Mouse (Mus musculus) 416B (cell line): ENCODE measurements around the gene Ctc1.

Source experiments
- DNase-seq: peaks from one replicate; pipeline ENCODE4 v3.0.0; 2011; ENCODE audit warnings: low read depth

Gene Ctc1

DNA sequence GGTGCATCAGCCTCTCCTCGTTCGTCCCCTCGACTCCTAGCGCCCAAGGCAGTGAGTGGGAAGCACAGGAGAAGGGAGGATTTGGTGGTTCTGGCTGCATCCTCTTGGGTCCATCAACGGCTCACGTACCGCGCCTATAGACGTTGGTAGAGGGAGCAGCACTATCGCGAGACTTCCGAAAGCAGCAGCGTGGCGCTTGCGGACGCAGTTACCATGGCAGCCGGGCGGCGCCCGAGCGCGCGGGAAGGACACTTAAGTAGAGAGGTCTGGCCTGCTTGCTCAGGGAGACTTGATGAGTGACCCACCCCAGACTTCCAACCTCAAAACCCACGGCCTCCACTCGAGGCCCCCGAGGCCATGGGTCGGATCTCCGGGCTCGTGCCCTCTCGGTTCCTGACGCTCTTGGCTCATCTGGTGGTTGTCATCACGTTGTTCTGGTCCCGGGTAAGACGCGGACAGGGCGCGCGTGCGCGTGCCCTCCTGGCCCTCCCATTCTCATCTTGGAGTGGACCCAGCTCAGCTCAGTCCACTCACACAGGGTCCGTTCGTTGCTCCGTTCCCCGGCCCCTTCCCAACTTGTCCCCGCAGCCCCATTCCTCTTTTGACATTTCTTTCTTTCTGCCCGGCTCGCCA is 55.0 kb downstream of the Ctc1 start, which contains the start of gene Tmem107:
Tmem107 (plus strand) TSS at position 217 of the 633 bp plus-strand sequence.
- DNase-seq, result peak; percentile 97

DNA sequence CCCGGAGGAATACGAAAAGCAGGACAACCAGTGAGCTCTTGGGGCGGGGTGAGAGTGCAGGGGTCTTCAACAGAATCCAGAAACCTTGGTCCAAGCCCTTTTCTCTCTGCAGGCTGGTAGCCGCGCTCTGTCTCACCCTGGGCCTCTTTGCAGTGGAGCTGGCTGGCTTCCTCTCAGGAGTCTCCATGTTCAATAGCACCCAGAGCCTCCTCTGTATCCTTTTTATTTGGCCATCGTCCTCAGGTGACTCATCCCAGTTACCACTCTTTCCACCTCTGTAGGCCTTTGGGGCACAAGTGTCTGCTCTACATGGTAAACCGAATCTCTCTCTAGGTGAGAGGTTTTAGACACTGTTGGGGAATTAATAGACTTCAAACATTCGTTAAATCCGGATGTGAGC is 55.6 kb downstream of the Ctc1 start:
- no peak for DNase-seq

DNA sequence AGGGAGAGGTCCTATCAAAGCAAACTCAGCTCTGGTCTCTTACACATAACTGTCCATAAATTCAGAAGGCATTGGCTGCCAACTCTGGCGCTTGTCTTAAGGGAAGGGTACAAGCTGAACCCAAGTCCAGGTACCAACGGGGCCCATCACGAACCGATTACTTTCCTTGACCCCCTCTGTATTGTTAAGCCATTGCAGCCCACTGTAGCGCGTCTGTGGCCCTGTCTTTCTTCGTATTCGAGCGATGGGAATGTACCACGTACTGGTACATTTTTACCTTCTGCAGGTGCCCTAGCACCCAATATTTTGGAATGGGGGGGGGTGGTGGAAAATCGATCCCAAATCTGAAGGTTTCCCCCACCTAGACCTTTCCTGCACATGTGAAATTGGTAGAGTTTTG is 56.5 kb downstream of the Ctc1 start:
- no peak for DNase-seq

DNA sequence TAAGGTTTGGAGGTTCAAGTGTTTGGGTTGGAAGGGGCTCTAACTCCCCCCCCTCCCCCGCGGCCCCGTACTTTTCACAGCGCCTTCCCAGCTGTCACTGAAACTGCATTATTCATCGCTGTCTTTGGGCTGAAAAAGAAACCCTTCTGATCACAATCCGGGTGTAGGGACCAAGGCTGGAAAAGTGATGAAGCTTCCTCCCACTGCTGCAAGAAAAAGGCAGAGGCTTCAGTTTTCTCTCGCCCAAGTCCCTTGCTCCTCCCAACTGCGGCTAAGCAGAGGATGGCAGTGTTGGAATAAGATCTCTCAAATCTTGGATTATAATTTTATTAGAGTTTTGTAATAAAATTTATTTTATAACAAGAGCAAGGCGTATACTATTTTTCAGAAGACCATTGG is 57.0 kb downstream of the Ctc1 start:
- DNase-seq, result no peak

DNA sequence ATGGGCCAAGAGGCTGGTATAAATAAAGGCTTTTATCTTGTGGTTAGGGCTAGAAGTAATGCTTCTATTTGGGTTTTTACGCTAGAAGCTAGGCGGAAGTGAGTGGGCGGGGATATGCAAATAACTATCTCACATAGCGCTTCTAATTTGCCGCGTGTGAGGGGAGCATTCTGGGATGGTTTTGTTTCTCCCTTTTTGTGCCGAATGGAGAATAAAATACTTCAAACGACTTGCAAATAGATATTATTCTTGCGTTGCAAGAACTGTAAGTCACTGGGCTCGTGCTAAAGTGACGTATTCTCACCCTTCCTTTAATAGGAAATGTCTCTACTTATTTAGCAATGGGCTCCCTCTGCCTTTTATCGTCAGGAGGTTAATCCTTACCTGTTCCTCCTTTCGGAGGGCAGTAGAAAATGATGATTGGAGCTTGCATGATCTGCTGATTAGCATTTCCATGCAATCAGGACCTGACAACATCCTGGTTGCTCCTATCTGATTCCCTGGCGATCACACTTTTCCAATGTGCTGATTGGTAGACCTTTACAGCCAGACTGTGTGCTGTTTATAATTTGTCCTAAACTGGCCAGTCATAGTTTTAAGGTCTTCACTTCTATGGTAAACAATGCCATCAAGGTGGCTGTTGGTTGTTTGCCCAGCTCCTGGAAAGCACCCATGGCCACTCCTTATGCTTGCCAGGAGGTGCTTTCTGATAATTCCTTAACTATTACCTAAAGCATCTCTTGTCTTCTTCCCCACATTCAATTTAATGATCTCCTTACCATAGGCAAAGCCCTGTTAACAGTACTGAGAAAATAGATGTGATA is 57.6 kb downstream of the Ctc1 start:
- DNase-seq, result peak; percentile 99

DNA sequence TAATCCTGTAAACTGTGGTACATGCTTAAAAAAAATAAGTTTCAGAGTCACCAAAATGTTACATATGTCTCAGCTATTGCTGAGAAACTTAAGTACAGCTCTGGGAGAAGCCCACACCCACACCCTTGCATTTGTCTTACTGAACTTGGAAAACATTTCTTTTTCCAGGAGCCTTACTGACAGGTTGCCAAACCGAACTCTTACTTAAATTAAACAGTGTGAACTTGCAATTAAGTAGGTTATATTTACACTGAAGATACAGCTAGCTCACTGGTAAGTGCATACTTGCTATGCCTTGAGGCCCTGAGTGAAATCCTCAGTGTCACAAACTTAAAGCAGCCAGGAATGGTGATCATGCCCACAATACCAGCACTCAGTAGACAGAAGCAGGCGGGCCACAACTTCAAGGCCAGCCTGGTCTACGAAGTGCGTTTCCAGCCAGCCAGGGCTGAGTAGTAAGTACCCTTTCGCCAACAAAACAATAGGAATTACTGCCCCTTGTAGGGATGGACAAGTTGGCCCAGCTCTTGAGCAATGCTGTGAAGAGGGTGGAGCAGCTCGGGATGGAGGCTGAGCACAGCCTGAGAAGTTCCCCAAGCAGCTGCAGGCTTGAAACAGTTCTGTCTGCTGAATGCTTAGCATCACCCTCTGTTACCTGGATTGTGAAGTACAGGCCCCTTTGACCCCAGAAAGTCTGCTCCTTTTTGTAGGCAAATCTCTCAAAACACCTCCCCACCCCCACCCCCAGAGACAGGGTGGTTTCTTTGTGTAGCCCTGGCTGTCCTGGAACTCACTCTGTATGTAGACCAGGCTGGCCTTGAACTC is 58.5 kb downstream of the Ctc1 start:
- peak; percentile 26 for DNase-seq

DNA sequence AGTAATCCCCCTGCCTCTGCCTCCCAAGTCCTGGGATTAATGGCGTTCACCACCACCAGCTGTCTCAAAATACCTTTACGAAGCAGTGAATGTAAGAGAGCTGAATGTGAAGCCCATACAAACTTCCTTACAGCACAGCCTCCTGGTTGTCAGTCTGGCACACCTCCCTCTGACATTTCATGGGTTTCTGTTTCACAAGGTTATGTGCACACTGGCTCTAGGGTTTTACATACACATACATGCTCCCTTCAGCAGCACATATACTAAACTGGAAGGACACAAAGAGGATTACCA is 59.0 kb downstream of the Ctc1 start:
- peak; percentile 17 for DNase-seq

DNA sequence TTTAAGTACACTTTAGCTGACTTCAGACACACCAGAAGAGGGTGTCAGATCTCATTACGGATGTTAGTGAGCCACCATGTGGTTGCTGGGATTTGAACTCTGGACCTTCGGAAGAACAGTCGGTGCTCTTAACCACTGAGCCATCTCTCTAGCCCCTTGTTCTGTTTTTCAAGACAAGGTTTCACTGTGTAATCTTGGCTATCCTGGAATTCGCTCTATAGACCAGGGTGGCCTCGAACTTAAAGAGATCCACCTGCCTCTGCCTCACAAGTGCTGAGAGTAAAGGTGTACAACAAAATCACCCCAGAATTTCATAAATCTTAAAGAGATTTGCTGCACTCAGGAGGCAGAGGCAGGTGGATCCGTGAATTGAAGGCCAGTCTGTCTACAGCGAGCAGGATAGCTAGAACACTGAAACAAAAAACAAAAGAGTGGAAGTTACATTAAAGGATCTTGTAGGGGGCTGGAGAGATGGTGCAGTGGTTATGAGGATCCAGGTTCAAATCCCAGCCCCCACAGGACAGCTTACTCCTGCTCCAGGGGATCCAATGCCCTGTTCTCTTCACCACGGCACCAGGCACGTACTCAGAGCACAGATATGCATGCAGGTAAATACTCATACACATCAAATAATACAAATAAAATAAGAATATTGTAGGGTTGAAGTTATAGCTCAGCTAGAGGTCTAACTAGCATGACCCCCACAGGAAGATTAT is 60.2 kb downstream of the Ctc1 start:
- DNase-seq, result peak; percentile 54

DNA sequence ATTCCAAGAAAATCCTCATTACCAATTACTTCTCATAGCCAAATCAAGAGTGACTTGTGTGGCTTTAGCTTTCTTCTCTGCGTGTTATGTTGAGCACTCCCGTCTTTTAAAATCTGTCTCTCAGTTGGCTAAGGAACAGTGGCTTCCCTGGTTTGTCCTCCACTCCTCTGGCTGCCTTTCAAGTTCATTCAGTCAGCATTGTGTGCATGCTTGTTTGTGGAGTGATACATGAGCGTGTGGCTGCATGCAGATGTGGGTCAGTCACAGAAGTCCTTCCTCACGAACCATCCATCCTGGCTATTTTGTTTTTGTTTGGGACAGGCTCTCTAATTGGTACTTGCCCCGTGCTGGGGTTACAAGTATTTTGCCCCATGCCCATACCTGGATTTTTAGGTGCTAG is 60.9 kb downstream of the Ctc1 start:
- no peak for DNase-seq

DNA sequence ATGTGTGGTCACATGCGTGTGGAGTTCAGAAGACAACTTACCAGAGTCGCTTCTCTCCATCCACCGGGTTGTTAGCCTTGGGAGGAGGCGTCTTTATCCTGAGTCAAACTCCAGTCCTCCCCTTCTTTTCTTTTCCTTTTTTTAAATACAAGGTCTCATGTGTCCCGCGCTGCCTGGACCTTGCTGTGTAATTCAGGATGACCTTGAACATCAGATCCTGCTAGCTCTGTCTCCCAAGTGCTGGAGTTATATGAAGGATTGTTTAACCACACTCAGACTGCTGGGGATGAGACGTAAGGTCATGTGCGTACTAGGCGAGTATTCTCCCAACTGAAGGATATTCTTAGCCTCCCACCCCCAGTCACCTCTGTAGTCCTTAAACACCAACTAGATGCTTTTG is 61.6 kb downstream of the Ctc1 start:
- DNase-seq, result no peak

DNA sequence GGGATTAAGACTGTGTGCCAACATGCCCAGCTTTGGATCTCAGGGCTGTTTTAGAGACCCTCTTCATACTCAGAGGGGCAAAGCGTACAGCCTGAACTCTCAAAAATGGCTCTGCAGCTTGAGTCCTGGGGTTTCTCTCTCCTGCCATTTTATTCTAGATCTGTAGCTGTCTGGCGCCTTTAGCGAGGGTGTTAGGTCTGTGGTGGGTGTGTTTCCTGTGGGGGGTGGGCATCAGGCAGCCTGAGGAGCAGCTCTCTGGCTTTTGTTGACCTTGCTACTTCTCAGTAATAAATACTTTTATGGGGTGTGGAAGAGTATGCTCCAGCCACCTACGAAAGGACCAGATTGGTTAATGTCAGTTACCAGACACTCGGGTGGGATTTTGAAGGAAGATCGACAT is 62.3 kb downstream of the Ctc1 start:
- DNase-seq, result peak; percentile 20

DNA sequence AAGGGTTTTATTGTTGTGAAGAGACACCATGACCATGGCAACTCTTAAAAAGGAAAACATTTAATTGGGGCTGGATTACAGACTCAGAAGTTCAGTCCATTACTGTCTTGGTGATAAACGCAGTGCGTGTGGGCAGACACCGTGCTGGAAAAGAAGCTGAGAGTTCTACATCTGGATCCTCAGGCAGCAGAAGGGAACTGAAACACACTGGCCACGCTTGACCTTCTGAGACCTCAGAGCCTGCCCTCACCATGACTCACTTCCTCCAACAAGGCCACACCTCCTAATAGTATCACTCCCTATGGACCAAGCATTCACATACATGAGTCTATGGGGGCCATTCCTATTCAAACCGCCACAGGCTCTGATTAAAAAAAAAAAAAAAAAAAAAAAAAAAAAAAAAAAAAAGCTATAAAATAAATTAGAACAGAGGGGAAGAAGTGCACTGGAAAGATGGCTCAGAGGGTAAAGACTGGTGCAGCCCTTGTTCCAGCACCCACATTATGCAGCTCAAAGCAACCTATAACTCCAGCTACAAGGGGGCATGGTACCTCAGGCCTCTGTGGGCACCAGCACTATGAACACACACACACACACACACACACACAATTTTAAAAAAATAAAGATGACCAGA is 63.2 kb downstream of the Ctc1 start:
- DNase-seq, result peak; percentile 93

DNA sequence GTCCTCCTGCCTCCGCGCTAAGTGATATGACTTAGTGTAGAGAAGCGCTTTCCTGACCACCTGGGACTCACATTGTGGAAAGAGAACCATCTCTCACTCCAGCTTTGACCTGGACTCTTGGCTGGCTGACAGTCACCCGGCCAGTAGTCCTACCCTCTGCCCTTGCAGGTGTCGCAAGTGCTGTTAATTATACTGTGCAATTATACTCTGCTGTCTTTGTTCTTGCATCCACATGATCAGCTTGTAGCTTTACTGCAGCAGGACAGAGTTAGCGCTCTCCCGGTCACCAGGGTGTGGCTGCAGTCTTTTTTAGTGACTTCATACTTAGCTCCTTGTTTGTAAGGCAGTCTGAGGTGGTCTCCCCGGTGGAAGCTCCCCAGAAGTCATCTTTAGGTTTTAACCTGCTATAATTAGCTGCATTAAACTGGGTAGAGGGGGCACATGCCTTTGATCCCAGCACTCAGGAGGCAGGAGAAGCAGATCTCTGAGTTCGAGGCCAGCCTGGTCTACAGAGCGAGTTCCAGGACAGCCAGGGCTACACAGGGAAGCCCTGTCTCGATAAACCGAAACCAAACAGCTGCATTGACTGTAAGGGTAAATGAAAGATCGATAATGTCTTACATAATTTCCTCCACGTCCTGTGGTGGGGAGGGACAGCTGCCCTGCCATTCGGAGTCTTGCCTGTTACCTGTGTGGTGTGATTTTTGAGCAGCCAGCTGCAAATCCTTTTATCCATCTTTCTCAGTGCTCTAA is 64.6 kb downstream of the Ctc1 start:
- no peak for DNase-seq

DNA sequence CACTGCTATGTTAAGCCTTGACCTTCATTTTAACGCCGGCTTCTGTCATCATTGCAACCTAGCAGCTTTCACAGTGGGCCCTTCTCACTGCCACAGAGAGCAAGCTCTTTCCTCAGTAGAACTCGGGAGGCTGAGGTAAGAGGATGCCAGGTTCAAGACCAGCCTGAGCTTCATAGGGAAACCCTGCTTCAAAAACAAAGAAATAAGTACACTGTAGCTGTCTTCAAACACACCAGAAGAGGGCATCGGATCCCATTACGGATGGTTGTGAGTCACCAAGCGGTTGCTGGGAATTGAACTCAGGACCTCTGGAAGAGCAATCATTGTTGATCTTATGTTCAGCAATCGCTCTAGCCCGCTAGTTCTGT is 65.1 kb downstream of the Ctc1 start:
- DNase-seq, result no peak

DNA sequence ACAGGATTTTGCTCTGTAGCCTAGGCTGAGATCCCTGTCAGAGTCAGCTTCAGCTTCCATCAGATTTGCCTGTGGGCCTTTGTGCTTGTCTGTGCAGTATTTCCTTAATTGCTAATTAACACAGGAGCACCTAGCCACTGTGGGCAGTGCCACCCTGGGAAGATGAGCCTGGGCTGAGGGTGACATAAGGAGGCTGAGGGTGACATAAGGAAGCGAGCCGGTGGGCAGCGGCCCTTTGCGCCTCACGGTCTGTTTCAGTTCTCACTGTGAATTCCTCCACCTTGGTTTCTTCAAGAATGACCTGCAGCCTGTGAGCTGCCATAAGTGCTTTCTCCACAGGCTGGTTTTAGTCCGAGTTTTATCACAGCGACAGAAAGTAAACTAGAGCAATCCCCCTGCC is 65.9 kb downstream of the Ctc1 start:
- DNase-seq, result no peak

DNA sequence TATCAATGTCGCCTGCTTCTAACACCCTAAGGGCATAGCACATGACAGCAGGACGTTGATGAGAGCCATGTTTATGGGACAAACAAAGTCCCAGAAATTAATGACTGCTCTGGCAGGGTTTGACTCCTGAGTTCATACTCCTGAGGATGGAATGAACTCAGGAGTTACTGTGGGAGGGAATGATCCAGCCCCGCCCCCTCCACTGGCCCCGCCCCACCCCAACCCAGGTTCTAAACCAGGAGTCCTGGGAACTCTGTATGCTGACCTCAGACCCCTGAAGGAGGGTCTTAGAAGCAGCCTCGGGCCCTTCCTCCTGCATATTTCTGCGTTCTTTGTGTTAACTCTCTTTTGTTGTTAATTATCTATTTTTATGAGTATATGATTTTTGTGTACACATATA is 69.9 kb downstream of the Ctc1 start:
- no peak for DNase-seq
